Mouse (Mus musculus) megakaryocyte progenitor cell, adult 5-6 weeks (primary cell): ENCODE results near the gene Nid1. TPM values are rescaled to one million over a fixed set of nuclear protein-coding genes. Genes with fewer than 3 reads are reported as not detected.
"Not testable (repeated sequence)": the region's sequence is repeated elsewhere in the genome, so short reads cannot be mapped to it uniquely, and the experiment has no call there.

Experiments used
- ATAC-seq: replicated peaks from 2 replicates; pipeline ENCODE4 v1.8.0; 2016; ENCODE audit warnings: mild to moderate bottlenecking, moderate TSS enrichment, inconsistent platforms; ENCODE audit not compliant: poor library complexity
- total RNA-seq, 2 experiments: library from RNA; stranded (forward) in 1 of 2; stranded (reverse) in 1 of 2; fragments of 157-497, 149-512 nt in 1 of 2; fragments of 200-1000 nt in 1 of 2; gene quantifications; 2 replicates each; pipeline versions ENCODE4 v1.2.3 to v1.2.4; 2015 to 2017

Nid1 gene
- total RNA-seq (2015) (not detected in 2 replicates), total RNA-seq (2017) (under 0.01 TPM in 1 of 2 replicates, not detected in the other)

GRCm38 (mm10) chr13:13437460-13438015, at the start of gene Nid1:
TSS of gene Nid1 (plus strand) at chr13:13437551.
- not testable (repeated sequence) for ATAC-seq

- ATAC-seq, result peak; percentile 64
Observed at GRCm38 (mm10) chr13:13393228-13394095, 43.9 kb upstream of the Nid1 start, which contains the start of gene Gpr137b. TSS of gene Gpr137b (minus strand) at chr13:13394014.

- ATAC-seq, result peak; percentile 57
Observed at GRCm38 (mm10) chr13:13394096-13394395, 43.3 kb upstream of the Nid1 start.

GRCm38 (mm10) chr13:13400851-13401250, 36.5 kb upstream of the Nid1 start:
- ATAC-seq, result not testable (repeated sequence)

- ATAC-seq, result not testable (repeated sequence)
Observed at GRCm38 (mm10) chr13:13402818-13403217, 34.5 kb upstream of the Nid1 start.

- not testable (repeated sequence) for ATAC-seq
Observed at GRCm38 (mm10) chr13:13403366-13403765, 34.0 kb upstream of the Nid1 start.

GRCm38 (mm10) chr13:13403839-13404238, 33.5 kb upstream of the Nid1 start:
- peak; percentile 50 for ATAC-seq

- ATAC-seq, result not testable (repeated sequence)
Observed at GRCm38 (mm10) chr13:13404517-13405155, 32.7 kb upstream of the Nid1 start.

- not testable (repeated sequence) for ATAC-seq
Observed at GRCm38 (mm10) chr13:13405511-13405910, 31.8 kb upstream of the Nid1 start.

- no peak for ATAC-seq
Observed at GRCm38 (mm10) chr13:13414206-13414605, 23.1 kb upstream of the Nid1 start.

GRCm38 (mm10) chr13:13415120-13416006, 22.0 kb upstream of the Nid1 start:
- ATAC-seq, result peak; percentile 90

- ATAC-seq, result not testable (repeated sequence)
Observed at GRCm38 (mm10) chr13:13416007-13416337, 21.4 kb upstream of the Nid1 start.

GRCm38 (mm10) chr13:13418859-13419258, 18.5 kb upstream of the Nid1 start:
- ATAC-seq, result not testable (repeated sequence)

- ATAC-seq, result not testable (repeated sequence)
Observed at GRCm38 (mm10) chr13:13423301-13423700, 14.1 kb upstream of the Nid1 start.

- not testable (repeated sequence) for ATAC-seq
Observed at GRCm38 (mm10) chr13:13436161-13436560, 1.2 kb upstream of the Nid1 start.

- peak; percentile 93 for ATAC-seq
Observed at GRCm38 (mm10) chr13:13438112-13438953, 982 bp downstream of the Nid1 start.

- ATAC-seq, result not testable (repeated sequence)
Observed at GRCm38 (mm10) chr13:13445601-13446000, 8.2 kb downstream of the Nid1 start.

- ATAC-seq, result not testable (repeated sequence)
Observed at GRCm38 (mm10) chr13:13446711-13447443, 9.5 kb downstream of the Nid1 start.

- not testable (repeated sequence) for ATAC-seq
Observed at GRCm38 (mm10) chr13:13449981-13450380, 12.6 kb downstream of the Nid1 start.
